Mouse (Mus musculus) thymus, adult 2 months (tissue): ENCODE data around the gene Adam1a. TPM values are rescaled to one million over a fixed set of nuclear protein-coding genes. Genes with fewer than 3 reads are reported as not detected.

Experiments
- DNase-seq: peaks from one replicate; pipeline ENCODE4 v3.0.0; 2021
- H3K27ac ChIP-seq: fragments of 200-500 bp; 2 replicates; pipeline ENCODE4 v1.5.1; 2012; ENCODE audit warnings: low read length, control low read depth; ENCODE audit not compliant: control insufficient read depth, insufficient read depth
- H3K27me3 ChIP-seq: fragments of 200-500 bp; 2 replicates; pipeline ENCODE4 v1.6.1; 2012; ENCODE audit warnings: mild to moderate bottlenecking, low read length, moderate library complexity, mixed read lengths; ENCODE audit not compliant: control insufficient read depth, insufficient read depth
- H3K36me3 ChIP-seq: fragments of 200-500 bp; 2 replicates; pipeline ENCODE4 v1.6.1; 2012; ENCODE audit warnings: mild to moderate bottlenecking, low read length, moderate library complexity; ENCODE audit not compliant: control insufficient read depth, insufficient read depth
- H3K4me1 ChIP-seq: fragments of 200-500 bp; replicated peaks from 2 replicates; pipeline ENCODE4 v1.6.1; 2012; ENCODE audit warnings: low read length; ENCODE audit not compliant: control insufficient read depth, insufficient read depth
- H3K4me3 ChIP-seq: fragments of 200-500 bp; 2 replicates; pipeline ENCODE4 v1.5.1; 2012; ENCODE audit warnings: mild to moderate bottlenecking, low read length, control low read depth, moderate library complexity; ENCODE audit not compliant: control insufficient read depth, insufficient read depth
- CTCF ChIP-seq: fragments of 200-500 bp; IDR thresholded peaks from 2 replicates; pipeline ENCODE4 v1.5.1; 2012; ENCODE audit warnings: mild to moderate bottlenecking, control low read depth, low read length, moderate library complexity, borderline replicate concordance; ENCODE audit not compliant: control insufficient read depth, poor library complexity, insufficient read depth; ENCODE audit errors: extremely low read depth
- POLR2A ChIP-seq: fragments of 200-500 bp; IDR thresholded peaks from 2 replicates; pipeline ENCODE4 v1.6.1; 2012; ENCODE audit warnings: mild to moderate bottlenecking, low read length, control low read depth, moderate library complexity; ENCODE audit not compliant: control insufficient read depth, poor library complexity, insufficient read depth; ENCODE audit errors: extremely low read depth
- WGBS: fragments of 180-500 bp; shearing (Covaris S2); methylation state at CpG from one replicate; pipeline ENCODE4 v1.1.7; 2018; 5-methylcytosine and 5-hydroxymethylcytosine counted together
- polyA plus RNA-seq: library from polyadenylated mRNA; depleted of rRNA; stranded (reverse); fragments of >200 nt; gene quantifications from 2 replicates; pipeline ENCODE4 v1.2.3, GENCODE M21; 2012

The Adam1a gene
- polyA plus RNA-seq, 1 experiment, result 6.8 TPM

GRCm38 (mm10) chr5:121591417-121592063 is 46.3 kb upstream of the Adam1a start:
- TF ChIP-seq POLR2A (no peak), CTCF (no peak)
- no peaks in the 10 kb centered on the region for H3K36me3 ChIP-seq
- H3K27me3 ChIP-seq, result no peaks in the 10 kb centered on the region
- DNase-seq, result no peak
- peaks cover 22% of the 10 kb centered on the region for H3K4me1 ChIP-seq
- WGBS, result 74% methylated on average over 11 of the region's 11 CpGs
- H3K4me3 ChIP-seq, result no peak overlapping the region
- no peak overlapping the region for H3K27ac ChIP-seq

- Histone ChIP-seq H3K27me3 (no peaks in the 10 kb centered on the region), H3K27ac (no peak overlapping the region), H3K4me3 (no peak overlapping the region), H3K4me1 (peaks cover 32% of the 10 kb centered on the region), H3K36me3 (no peaks in the 10 kb centered on the region)
- no peak for TF ChIP-seq POLR2A
- no peak for TF ChIP-seq CTCF
- 90% methylated on average over 6 of the region's 6 CpGs for WGBS
- DNase-seq, result no peak
Measured at GRCm38 (mm10) chr5:121589928-121590327, 44.6 kb upstream of the Adam1a start.

- no peaks in the 10 kb centered on the region for H3K27me3 ChIP-seq
- peak; percentile 21 for DNase-seq
- H3K36me3 ChIP-seq, result no peaks in the 10 kb centered on the region
- H3K4me3 ChIP-seq, result peak overlapping the region; percentile 17
- H3K27ac ChIP-seq, result peak overlapping the region; percentile 73; the same call in 1 of the 2 replicates
- peaks cover 25% of the 10 kb centered on the region for H3K4me1 ChIP-seq
- TF ChIP-seq CTCF, result no peak
- TF ChIP-seq POLR2A, result no peak
- 7% methylated on average over 6 of the region's 6 CpGs for WGBS
Measured at GRCm38 (mm10) chr5:121586400-121587039, 41.2 kb upstream of the Adam1a start.

GRCm38 (mm10) chr5:121585699-121586098 is 40.4 kb upstream of the Adam1a start:
- Histone ChIP-seq H3K27ac (peak overlapping the region; percentile 73; the same call in 1 of the 2 replicates), H3K4me3 (no peak overlapping the region), H3K27me3 (no peaks in the 10 kb centered on the region), H3K36me3 (no peaks in the 10 kb centered on the region), H3K4me1 (peaks cover 25% of the 10 kb centered on the region)
- TF ChIP-seq POLR2A, result no peak
- TF ChIP-seq CTCF, result no peak
- DNase-seq, result no peak
- 94% methylated on average over 5 of the region's 5 CpGs for WGBS

GRCm38 (mm10) chr5:121585005-121585404 is 39.7 kb upstream of the Adam1a start:
- no peak for TF ChIP-seq POLR2A
- TF ChIP-seq CTCF, result no peak
- no peaks in the 10 kb centered on the region for H3K36me3 ChIP-seq
- H3K4me1 ChIP-seq, result peaks cover 25% of the 10 kb centered on the region
- no peak overlapping the region for H3K27ac ChIP-seq
- no peak for DNase-seq
- H3K27me3 ChIP-seq, result no peaks in the 10 kb centered on the region
- H3K4me3 ChIP-seq, result no peak overlapping the region
- WGBS, result 91% methylated on average over 10 of the region's 10 CpGs

- Histone ChIP-seq H3K36me3 (no peaks in the 10 kb centered on the region), H3K27ac (no peak overlapping the region), H3K4me3 (no peak overlapping the region), H3K4me1 (peaks cover 25% of the 10 kb centered on the region), H3K27me3 (no peaks in the 10 kb centered on the region)
- peak; percentile 21 for DNase-seq
- 44% methylated on average over 12 of the region's 12 CpGs for WGBS
- TF ChIP-seq CTCF (0 out of 2 replicates have a peak, but pooled peaks have one; percentile 28), POLR2A (no peak)
Measured at GRCm38 (mm10) chr5:121583765-121584501, 38.7 kb upstream of the Adam1a start.
